Mouse (Mus musculus) heart, adult 9 months (tissue): ENCODE data around the gene Ecm2.

Experiments used
- DNase-seq, 2 experiments: peaks; one replicate each; pipeline ENCODE4 v3.0.0; 2022; ENCODE audit warnings: low spot score in 2 of 2

Ecm2 gene

DNA sequence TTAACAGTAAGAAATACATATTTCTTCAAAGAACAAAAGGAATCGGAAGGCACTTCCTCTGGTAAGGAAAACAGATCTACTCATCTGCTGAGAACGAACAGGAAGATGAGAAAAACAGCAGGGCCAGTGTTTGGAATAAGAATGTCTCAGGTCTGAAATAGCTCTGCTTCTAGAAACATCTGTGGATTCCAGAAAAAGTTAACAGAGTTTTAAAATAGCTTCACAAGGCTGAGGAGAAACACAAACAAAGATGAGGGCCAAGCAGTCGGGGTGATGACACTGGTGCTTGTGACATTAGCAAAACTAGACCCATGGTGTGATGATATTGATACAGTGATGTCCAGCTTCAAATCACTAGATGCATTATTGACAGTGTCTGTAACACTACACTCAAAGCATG lies 2.6 kb downstream of the Ecm2 start:
- peak; percentile 40 to 71 for DNase-seq

- no peak for DNase-seq
These were observed 14.2 kb downstream of the Ecm2 start for GRCm38 (mm10) chr13:49518761-49519160.

- DNase-seq = no peak
These were observed 21.6 kb downstream of the Ecm2 start for GRCm38 (mm10) chr13:49526235-49526634.

- no peak for DNase-seq
These were observed 26.0 kb downstream of the Ecm2 start for GRCm38 (mm10) chr13:49530636-49531035.

GRCm38 (mm10) chr13:49536946-49537345 lies 32.3 kb downstream of the Ecm2 start:
- no peak for DNase-seq

GRCm38 (mm10) chr13:49538693-49539092 lies 34.1 kb downstream of the Ecm2 start:
- no peak for DNase-seq

DNA sequence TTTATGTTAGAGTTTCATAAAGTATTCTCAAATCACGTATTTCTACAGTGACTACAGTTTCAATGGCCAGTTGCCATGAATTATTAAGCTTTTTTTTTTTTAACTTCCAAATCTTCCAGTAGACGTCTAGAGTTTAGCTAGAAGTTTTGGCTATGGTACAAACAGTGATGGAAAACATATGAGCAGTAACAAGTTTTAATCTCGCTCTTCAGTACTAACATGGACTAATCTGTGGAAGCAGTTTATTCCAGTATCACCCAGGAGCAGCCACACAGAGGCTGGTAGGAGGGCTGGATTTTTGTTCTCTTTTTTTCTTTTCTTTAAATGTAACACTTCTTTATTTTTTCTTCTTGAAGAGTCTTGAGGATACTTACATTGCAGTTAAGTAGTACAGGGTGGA lies 39.7 kb downstream of the Ecm2 start, which contains the start of gene Aspn:
Aspn (plus strand) TSS at position 165 of the 400 bp plus-strand sequence.
- DNase-seq = peak; percentile 31 to 32

DNA sequence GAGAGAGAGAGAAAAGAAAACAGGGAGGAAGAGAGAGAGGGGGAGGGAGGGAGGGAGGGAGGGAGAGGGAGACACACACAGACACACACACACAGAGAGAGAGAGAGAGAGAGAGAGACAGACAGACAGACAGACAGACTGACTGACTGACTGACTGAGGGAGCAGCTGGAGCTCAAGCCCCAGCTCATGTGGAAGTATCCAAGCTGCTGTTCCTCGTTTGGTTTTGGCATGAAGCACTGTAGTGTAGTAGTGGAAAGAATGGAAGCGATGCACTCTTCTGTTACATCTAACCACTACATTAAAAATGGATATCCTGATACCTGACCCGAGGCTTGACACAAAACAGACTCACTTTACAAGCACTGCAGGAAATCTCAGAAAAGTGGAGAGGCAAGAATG lies 41.0 kb downstream of the Ecm2 start:
- peak; percentile 30 to 33 for DNase-seq

DNA sequence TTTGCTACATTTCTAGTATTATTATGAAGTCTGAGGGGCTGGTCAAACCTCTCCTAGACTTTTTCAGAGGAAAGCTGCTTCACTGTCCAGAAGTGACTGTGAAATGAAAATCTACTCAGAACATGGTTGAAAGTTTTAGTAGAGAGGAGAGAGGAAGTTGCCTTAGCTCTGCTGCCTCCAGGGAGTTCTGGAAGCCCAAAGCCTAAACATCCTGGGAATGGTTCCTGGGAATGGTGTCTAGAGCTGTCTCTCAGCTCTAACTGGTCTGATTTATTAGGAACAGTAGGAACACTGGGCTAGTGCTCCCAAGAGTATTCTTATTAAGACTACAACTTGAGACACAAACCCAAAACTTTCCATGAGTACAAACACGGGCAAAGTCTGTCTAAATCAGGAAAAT lies 41.9 kb downstream of the Ecm2 start:
- peak; percentile 67 to 76 for DNase-seq

DNA sequence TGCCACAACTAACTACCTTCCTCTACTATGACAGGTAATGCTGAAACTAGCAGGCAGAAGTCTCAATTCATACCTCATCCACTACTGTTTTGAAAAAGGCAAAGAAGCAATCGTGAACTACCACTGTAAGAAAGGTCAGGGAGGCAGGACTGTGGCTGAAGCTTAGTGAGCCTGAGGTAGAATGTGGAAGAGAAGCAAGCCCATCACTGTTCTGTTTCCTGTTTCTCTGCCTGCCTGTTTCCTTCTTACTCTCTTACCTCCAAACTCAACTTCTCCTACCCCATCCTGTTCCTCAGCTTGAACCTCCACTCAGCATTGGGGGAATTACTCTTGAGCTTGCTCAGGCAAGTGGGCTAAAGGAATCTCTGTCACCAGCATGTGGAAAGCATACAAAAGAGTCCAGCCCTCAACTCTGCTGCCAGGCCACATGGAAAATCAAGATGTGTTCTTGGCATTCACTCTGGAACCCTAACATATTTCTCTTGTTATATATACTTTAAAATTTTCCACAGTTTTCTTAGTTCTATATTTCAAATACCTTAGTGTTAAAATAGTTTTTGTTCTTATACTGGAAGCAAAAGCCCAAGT lies 43.0 kb downstream of the Ecm2 start:
- DNase-seq = no peak

DNA sequence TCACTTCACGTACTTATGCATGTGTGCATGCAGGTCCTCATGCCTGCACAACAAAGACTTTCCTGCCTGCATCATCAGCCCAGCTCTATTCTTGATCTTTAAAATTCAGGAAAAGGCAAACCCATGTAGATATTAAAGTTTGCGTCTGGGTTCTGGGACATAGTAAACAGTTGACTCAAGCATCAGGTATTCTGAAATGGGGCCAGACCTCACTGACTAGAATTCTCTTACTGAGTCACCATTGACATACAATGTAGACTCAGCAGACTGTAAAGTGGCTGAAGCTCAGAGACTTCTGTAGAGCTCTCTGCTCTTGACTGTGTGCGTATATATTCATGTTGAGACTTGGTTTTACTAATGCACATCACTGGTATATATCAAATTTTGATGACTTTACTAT lies 45.0 kb downstream of the Ecm2 start:
- DNase-seq = no peak

DNA sequence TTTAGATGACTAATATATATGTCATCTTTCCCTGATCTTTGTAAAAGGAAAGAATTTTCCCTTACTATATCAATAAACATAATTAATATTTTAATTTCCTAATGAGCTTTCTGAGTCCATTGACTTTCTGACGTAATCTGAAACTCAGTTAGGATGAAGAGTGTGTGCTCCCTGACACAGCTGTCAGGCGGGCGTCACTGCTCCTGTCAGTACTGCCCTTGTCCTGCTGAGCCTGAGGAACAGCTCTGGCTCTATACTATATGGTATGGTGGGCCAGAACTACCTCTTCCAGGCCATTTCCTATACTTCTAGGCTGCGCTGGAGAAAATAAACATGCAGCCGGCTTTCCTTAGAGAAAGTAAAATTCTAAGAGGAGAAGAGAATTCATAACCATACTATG lies 49.9 kb downstream of the Ecm2 start:
- no peak for DNase-seq

GRCm38 (mm10) chr13:49556203-49556602 lies 51.6 kb downstream of the Ecm2 start:
- no peak for DNase-seq

DNA sequence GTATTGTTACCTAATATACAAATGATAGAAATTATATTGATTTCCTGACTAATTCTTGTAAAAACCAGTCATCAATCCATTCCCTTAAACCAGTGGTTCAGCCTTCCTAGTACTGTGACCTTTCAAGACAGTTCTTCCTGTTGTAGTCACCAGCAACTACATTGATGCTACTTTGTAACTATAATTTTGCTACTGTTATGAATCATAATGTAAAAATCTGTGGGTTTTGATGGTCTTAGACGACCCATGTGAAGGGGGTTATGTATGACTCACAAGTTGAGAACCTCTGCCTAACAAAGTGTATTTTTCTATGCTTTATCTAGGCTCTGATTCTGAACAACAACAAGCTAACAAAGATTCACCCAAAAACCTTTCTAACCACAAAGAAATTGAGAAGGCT lies 52.3 kb downstream of the Ecm2 start:
- DNase-seq = no peak

DNA sequence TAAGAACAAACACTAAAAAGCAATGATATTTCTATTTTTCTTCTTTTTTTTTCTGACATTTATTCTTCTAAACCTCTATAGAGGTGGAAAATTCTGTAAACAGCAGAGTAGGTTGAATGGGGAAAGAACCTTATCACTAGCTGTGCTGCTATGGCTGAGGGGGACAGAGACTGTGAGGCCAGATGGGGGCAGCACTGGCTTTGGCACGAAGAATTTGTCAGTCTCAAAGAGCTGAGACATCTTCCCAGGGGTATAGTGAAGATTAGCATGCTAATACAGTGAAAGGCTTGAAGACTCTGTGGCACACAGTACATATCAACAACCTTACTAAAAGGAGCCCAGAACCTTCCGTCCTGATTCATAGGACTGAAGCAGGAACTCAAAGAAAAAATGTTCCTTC lies 54.6 kb downstream of the Ecm2 start:
- DNase-seq = peak; percentile 34 to 58

GRCm38 (mm10) chr13:49560886-49561285 lies 56.3 kb downstream of the Ecm2 start:
- DNase-seq = no peak

DNA sequence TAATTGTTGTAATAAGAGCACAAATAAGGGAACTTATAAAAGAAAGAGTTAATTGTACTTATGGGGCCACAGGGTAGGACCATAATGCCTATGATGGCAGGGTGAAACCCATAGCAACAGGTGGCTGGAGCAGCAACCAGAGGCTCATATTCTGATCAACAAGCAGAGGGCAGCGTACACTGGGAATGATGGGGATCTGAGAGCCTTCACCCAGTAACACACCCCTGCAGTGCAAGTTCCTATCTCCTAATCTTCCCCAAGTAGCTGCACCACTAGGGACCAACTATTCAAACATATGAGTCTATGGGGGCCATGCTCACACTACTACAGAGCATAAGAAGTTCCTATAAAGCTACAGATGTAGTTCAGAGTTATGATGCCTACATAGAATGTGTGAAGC lies 59.7 kb downstream of the Ecm2 start:
- DNase-seq = no peak

- no peak for DNase-seq
These were observed 65.8 kb downstream of the Ecm2 start for GRCm38 (mm10) chr13:49570371-49570770.

- DNase-seq = no peak
These were observed 66.8 kb downstream of the Ecm2 start for GRCm38 (mm10) chr13:49571418-49571817.

- peak; percentile 38 to 46 for DNase-seq
These were observed 77.2 kb downstream of the Ecm2 start, which contains the start of gene Omd for GRCm38 (mm10) chr13:49581541-49582530. Gene Omd, plus strand, starts transcription at chr13:49582462.
